Comparison of ENCODE assay signal across 15 mouse cellular contexts in the genomic region with DNA sequence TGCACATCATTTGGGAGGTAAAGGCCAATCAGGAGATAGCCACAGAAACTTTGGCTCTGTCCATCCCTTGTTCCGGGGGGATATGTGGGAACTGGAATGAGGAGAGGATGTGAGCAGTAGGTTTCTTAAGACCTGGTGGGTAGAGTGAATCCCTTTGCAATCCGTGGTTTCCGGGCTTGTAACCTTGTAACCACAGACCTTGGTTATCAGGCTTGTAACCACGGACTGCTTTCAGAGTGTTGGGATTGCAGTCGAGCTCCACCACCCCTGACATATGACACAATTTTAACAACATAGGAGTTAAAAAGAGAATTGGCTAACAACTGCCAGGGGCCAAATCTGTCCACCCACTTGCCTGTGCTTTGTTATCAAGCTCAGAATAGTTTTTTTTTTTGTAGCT.
DNase-seq lines count a peak whose midpoint lies in the region; ATAC-seq lines count a peak whose summit lies in the region.
"Had no signal": no experiment of that assay in that cellular context is flagged by ENCODE, and none has a peak within 500 bp of the region (broad histone marks: within the 10 kb centered on the region; RNA-seq: fewer than 3 reads in every experiment).

No protein-coding gene starts in this region.

- peak; percentile 89 for ATAC-seq in megakaryocyte progenitor cell, adult 5-6 weeks (replicated peaks; ENCODE audit: poor library complexity)
- ATAC-seq in frontal cortex, adult (ENCODE audit: low TSS enrichment), result no peak
- ATAC-seq: intestine, embryonic 16.5 days had no signal

- DNase-seq in heart, adult 11 months, result peak; percentile 58
- DNase-seq in heart, adult 9 months (ENCODE audit: low spot score in 2 of 2), result no peak
- DNase-seq in 3T3-L1 (ENCODE audit: low read depth, low spot score), result peak; percentile 5
- peak; percentile 31 for DNase-seq in NIH3T3 (ENCODE audit: low read depth)
- no peak for DNase-seq in gastrocnemius, adult 8-10 months (ENCODE audit: low spot score in 2 of 2)
- DNase-seq: adrenal gland, postnatal 25 days; cerebellum, adult 9-10 months; kidney, adult 9 months; kidney, postnatal 14 days; lung, postnatal 14 days; right cerebral cortex, adult 18-20 months; right cerebral cortex, postnatal 4 days had no signal

Comparison
In these comparisons a context has a peak if more than half of its experiments do, and no peak if none do; other contexts are left out.
1. DNase-seq: peak in heart, adult 11 months (single experiment), 3T3-L1 (single experiment) and NIH3T3 (single experiment); none in heart, adult 9 months (0 of 2) and gastrocnemius, adult 8-10 months (0 of 2).